Mouse (Mus musculus): Measurements from ENCODE around the gene Cdkn2a. TPM values are rescaled to one million over a fixed set of nuclear protein-coding genes. Genes with fewer than 3 reads are reported as not detected.

The Cdkn2a gene
- not detected for polyA plus RNA-seq (2014; fragmentation: Illumina TruSeq; extraction: RNeasy Lipid Tissue Mini Kit (QIAGEN cat#74804))

GRCm38 (mm10) chr4:89294486-89295440 lies at the start of gene Cdkn2a:
Gene Cdkn2a, minus strand, starts transcription at chr4:89294653.

DNA sequence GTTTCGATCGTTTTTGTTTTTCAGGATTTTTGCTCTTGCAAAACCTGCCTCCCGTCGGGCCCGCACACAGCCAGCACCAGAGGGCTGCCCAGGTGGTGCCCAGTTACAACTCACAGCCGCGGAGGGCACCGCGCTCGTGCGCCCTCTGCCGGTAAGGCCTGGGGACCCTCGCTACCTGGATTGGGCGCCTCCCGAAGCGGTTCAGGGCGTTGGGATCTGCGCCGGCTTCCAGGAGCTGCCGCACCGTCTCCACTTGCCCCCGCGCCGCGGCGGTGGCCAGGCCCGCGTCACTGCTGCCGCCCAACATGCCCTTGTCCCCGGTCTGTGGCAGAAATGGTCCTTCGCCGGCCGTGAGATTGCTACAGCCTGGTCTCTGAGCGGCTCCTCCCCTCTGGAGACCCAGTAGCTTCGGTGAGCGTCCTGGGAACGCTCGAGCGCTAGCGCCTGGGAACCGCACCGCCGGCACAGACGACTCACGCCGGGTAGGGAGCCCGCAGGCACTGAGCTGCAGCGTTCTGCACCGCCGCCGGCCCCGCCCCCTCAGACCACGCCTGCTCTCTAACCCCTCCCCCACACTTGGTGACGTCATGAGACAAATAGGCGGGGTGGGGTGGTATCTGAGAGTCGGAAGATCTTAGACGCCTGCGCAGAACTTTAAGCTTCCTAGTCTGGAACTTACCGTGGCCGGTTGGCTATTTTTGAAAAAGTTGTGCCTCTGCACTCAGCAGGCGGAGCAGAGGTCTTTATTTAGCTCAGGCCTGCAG lies 16.2 kb upstream of the Cdkn2a start, which contains the start of gene Cdkn2b:
Gene Cdkn2b, minus strand, starts transcription at position 549 of the 764 bp plus-strand sequence.

Other genes with a start within 250 kb of the Cdkn2a start
- gene Mtap, start 157.5 kb downstream of the Cdkn2a start, polyA plus RNA-seq (2014; fragmentation: Illumina TruSeq; extraction: RNeasy Lipid Tissue Mini Kit (QIAGEN cat#74804)), result 102 TPM
- 6.2 TPM for gene Cdkn2b, start 16.4 kb upstream of the Cdkn2a start, polyA plus RNA-seq (2014; fragmentation: Illumina TruSeq; extraction: RNeasy Lipid Tissue Mini Kit (QIAGEN cat#74804))

All from ovary, adult 10 weeks (tissue).